Mouse (Mus musculus): ENCODE results near the gene Igfbp7. TPM values are rescaled to one million over a fixed set of nuclear protein-coding genes. Genes with fewer than 3 reads are reported as not detected.
"Not testable (repeated sequence)": the region's sequence is repeated elsewhere in the genome, so short reads cannot be mapped to it uniquely, and the experiment has no call there.

The Igfbp7 gene
- polyA plus RNA-seq, 1 experiment, result 3.6 TPM

- Histone ChIP-seq H3K9ac (ENCODE audit: low read depth, poor library complexity, severe bottlenecking) (no peak overlapping the region), H3K9me3 (replicated peaks; ENCODE audit: control insufficient read depth, insufficient read depth, low read length, poor library complexity, severe bottlenecking) (no peaks in the 10 kb centered on the region), H3K4me1 (ENCODE audit: control insufficient read depth, insufficient read depth, low read length) (peaks cover 1% of the 10 kb centered on the region), H3K27ac (ENCODE audit: insufficient read depth, low read length) (no peak overlapping the region), H3K36me3 (ENCODE audit: control insufficient read depth, insufficient read depth, low read length, poor library complexity, severe bottlenecking) (no peaks in the 10 kb centered on the region), H3K4me3 (ENCODE audit: low read depth, low read length) (no peak overlapping the region), H3K27me3 (ENCODE audit: control insufficient read depth, insufficient read depth, low read length, poor library complexity, severe bottlenecking) (no peaks in the 10 kb centered on the region)
- no peak for TF ChIP-seq POLR2A (IDR thresholded peaks at IDR 0.05; ENCODE audit: insufficient read depth, low read length)
- no peak for TF ChIP-seq EP300 (IDR thresholded peaks at IDR 0.05; ENCODE audit: insufficient read depth, low read depth, low read length)
- no peak for TF ChIP-seq CTCF (IDR thresholded peaks at IDR 0.05; ENCODE audit: low read depth, low read length)
Measured at GRCm38 (mm10) chr5:77431068-77431467, 23.2 kb upstream of the Igfbp7 start.

GRCm38 (mm10) chr5:77430471-77430870 lies 22.6 kb upstream of the Igfbp7 start:
- TF ChIP-seq CTCF (IDR thresholded peaks at IDR 0.05; ENCODE audit: low read depth, low read length) (no peak), EP300 (IDR thresholded peaks at IDR 0.05; ENCODE audit: insufficient read depth, low read depth, low read length) (no peak), POLR2A (IDR thresholded peaks at IDR 0.05; ENCODE audit: insufficient read depth, low read length) (no peak)
- no peaks in the 10 kb centered on the region for H3K36me3 ChIP-seq (ENCODE audit: control insufficient read depth, insufficient read depth, low read length, poor library complexity, severe bottlenecking)
- no peak overlapping the region for H3K4me3 ChIP-seq (ENCODE audit: low read depth, low read length)
- H3K9me3 ChIP-seq (replicated peaks; ENCODE audit: control insufficient read depth, insufficient read depth, low read length, poor library complexity, severe bottlenecking), result no peaks in the 10 kb centered on the region
- no peaks in the 10 kb centered on the region for H3K27me3 ChIP-seq (ENCODE audit: control insufficient read depth, insufficient read depth, low read length, poor library complexity, severe bottlenecking)
- no peak overlapping the region for H3K27ac ChIP-seq (ENCODE audit: insufficient read depth, low read length)
- H3K9ac ChIP-seq (ENCODE audit: low read depth, poor library complexity, severe bottlenecking), result no peak overlapping the region
- H3K4me1 ChIP-seq (ENCODE audit: control insufficient read depth, insufficient read depth, low read length), result peaks cover 1% of the 10 kb centered on the region

GRCm38 (mm10) chr5:77430049-77430448 lies 22.2 kb upstream of the Igfbp7 start:
- Histone ChIP-seq H3K9ac (ENCODE audit: low read depth, poor library complexity, severe bottlenecking) (no peak overlapping the region), H3K4me1 (ENCODE audit: control insufficient read depth, insufficient read depth, low read length) (peaks cover 1% of the 10 kb centered on the region), H3K27ac (ENCODE audit: insufficient read depth, low read length) (no peak overlapping the region), H3K36me3 (ENCODE audit: control insufficient read depth, insufficient read depth, low read length, poor library complexity, severe bottlenecking) (no peaks in the 10 kb centered on the region), H3K9me3 (replicated peaks; ENCODE audit: control insufficient read depth, insufficient read depth, low read length, poor library complexity, severe bottlenecking) (no peaks in the 10 kb centered on the region), H3K27me3 (ENCODE audit: control insufficient read depth, insufficient read depth, low read length, poor library complexity, severe bottlenecking) (no peaks in the 10 kb centered on the region), H3K4me3 (ENCODE audit: low read depth, low read length) (no peak overlapping the region)
- TF ChIP-seq EP300 (IDR thresholded peaks at IDR 0.05; ENCODE audit: insufficient read depth, low read depth, low read length), result no peak
- no peak for TF ChIP-seq POLR2A (IDR thresholded peaks at IDR 0.05; ENCODE audit: insufficient read depth, low read length)
- TF ChIP-seq CTCF (IDR thresholded peaks at IDR 0.05; ENCODE audit: low read depth, low read length), result no peak

GRCm38 (mm10) chr5:77428526-77428925 lies 20.7 kb upstream of the Igfbp7 start:
- Histone ChIP-seq H3K27me3 (ENCODE audit: control insufficient read depth, insufficient read depth, low read length, poor library complexity, severe bottlenecking) (no peaks in the 10 kb centered on the region), H3K9ac (ENCODE audit: low read depth, poor library complexity, severe bottlenecking) (no peak overlapping the region), H3K4me1 (ENCODE audit: control insufficient read depth, insufficient read depth, low read length) (peaks cover 1% of the 10 kb centered on the region), H3K36me3 (ENCODE audit: control insufficient read depth, insufficient read depth, low read length, poor library complexity, severe bottlenecking) (no peaks in the 10 kb centered on the region), H3K9me3 (replicated peaks; ENCODE audit: control insufficient read depth, insufficient read depth, low read length, poor library complexity, severe bottlenecking) (no peaks in the 10 kb centered on the region), H3K27ac (ENCODE audit: insufficient read depth, low read length) (no peak overlapping the region), H3K4me3 (ENCODE audit: low read depth, low read length) (no peak overlapping the region)
- TF ChIP-seq EP300 (IDR thresholded peaks at IDR 0.05; ENCODE audit: insufficient read depth, low read depth, low read length) (no peak), CTCF (IDR thresholded peaks at IDR 0.05; ENCODE audit: low read depth, low read length) (no peak)

- no peak overlapping the region for H3K9ac ChIP-seq (ENCODE audit: low read depth, poor library complexity, severe bottlenecking)
- no peaks in the 10 kb centered on the region for H3K36me3 ChIP-seq (ENCODE audit: control insufficient read depth, insufficient read depth, low read length, poor library complexity, severe bottlenecking)
- no peaks in the 10 kb centered on the region for H3K27me3 ChIP-seq (ENCODE audit: control insufficient read depth, insufficient read depth, low read length, poor library complexity, severe bottlenecking)
- no peak overlapping the region for H3K4me3 ChIP-seq (ENCODE audit: low read depth, low read length)
- H3K4me1 ChIP-seq (ENCODE audit: control insufficient read depth, insufficient read depth, low read length), result peaks cover 1% of the 10 kb centered on the region
- H3K9me3 ChIP-seq (replicated peaks; ENCODE audit: control insufficient read depth, insufficient read depth, low read length, poor library complexity, severe bottlenecking), result no peaks in the 10 kb centered on the region
- no peak overlapping the region for H3K27ac ChIP-seq (ENCODE audit: insufficient read depth, low read length)
- TF ChIP-seq POLR2A (IDR thresholded peaks at IDR 0.05; ENCODE audit: insufficient read depth, low read length) (no peak), CTCF (IDR thresholded peaks at IDR 0.05; ENCODE audit: low read depth, low read length) (no peak), EP300 (IDR thresholded peaks at IDR 0.05; ENCODE audit: insufficient read depth, low read depth, low read length) (no peak)
Measured at GRCm38 (mm10) chr5:77427986-77428385, 20.1 kb upstream of the Igfbp7 start.

GRCm38 (mm10) chr5:77425721-77426500 lies 18.1 kb upstream of the Igfbp7 start:
- no peaks in the 10 kb centered on the region for H3K27me3 ChIP-seq (ENCODE audit: control insufficient read depth, insufficient read depth, low read length, poor library complexity, severe bottlenecking)
- H3K9me3 ChIP-seq (replicated peaks; ENCODE audit: control insufficient read depth, insufficient read depth, low read length, poor library complexity, severe bottlenecking), result no peaks in the 10 kb centered on the region
- H3K36me3 ChIP-seq (ENCODE audit: control insufficient read depth, insufficient read depth, low read length, poor library complexity, severe bottlenecking), result no peaks in the 10 kb centered on the region
- no peak overlapping the region for H3K27ac ChIP-seq (ENCODE audit: insufficient read depth, low read length)
- no peak overlapping the region for H3K4me3 ChIP-seq (ENCODE audit: low read depth, low read length)
- peaks cover 1% of the 10 kb centered on the region for H3K4me1 ChIP-seq (ENCODE audit: control insufficient read depth, insufficient read depth, low read length)
- no peak for TF ChIP-seq CTCF (IDR thresholded peaks at IDR 0.05; ENCODE audit: low read depth, low read length)
- TF ChIP-seq POLR2A (IDR thresholded peaks at IDR 0.05; ENCODE audit: insufficient read depth, low read length), result no peak
- no peak for TF ChIP-seq EP300 (IDR thresholded peaks at IDR 0.05; ENCODE audit: insufficient read depth, low read depth, low read length)
- H3K9ac ChIP-seq (ENCODE audit: low read depth, poor library complexity, severe bottlenecking), result no peak overlapping the region

- not testable (repeated sequence) for H3K4me1 ChIP-seq (ENCODE audit: control insufficient read depth, insufficient read depth, low read length); H3K27ac ChIP-seq (ENCODE audit: insufficient read depth, low read length); H3K4me3 ChIP-seq (ENCODE audit: low read depth, low read length); H3K36me3 ChIP-seq (ENCODE audit: control insufficient read depth, insufficient read depth, low read length, poor library complexity, severe bottlenecking); H3K27me3 ChIP-seq (ENCODE audit: control insufficient read depth, insufficient read depth, low read length, poor library complexity, severe bottlenecking); H3K9ac ChIP-seq (ENCODE audit: low read depth, poor library complexity, severe bottlenecking); H3K9me3 ChIP-seq (replicated peaks; ENCODE audit: control insufficient read depth, insufficient read depth, low read length, poor library complexity, severe bottlenecking)
Measured at GRCm38 (mm10) chr5:77419537-77419936, 11.7 kb upstream of the Igfbp7 start.

All from ES-Bruce4 (cell line).